Mouse (Mus musculus): ENCODE results near the gene Clba1.

GRCm38 (mm10) chr12:112807796-112808195 is 941 bp upstream of the Clba1 start:
- TF ChIP-seq EP300 (IDR thresholded peaks at IDR 0.05; ENCODE audit: low read depth) (no peak), CTCF (IDR thresholded peaks at IDR 0.05; ENCODE audit: low read depth) (no peak)
